Mouse (Mus musculus) thymus, postnatal 36 days (tissue): ENCODE results near the gene Pilrb2.

Experiments used
- DNase-seq, 2 experiments: peaks; one replicate each; pipeline ENCODE4 v3.0.0; 2022; ENCODE audit warnings: mixed read lengths in 2 of 2

Gene Pilrb2

DNA sequence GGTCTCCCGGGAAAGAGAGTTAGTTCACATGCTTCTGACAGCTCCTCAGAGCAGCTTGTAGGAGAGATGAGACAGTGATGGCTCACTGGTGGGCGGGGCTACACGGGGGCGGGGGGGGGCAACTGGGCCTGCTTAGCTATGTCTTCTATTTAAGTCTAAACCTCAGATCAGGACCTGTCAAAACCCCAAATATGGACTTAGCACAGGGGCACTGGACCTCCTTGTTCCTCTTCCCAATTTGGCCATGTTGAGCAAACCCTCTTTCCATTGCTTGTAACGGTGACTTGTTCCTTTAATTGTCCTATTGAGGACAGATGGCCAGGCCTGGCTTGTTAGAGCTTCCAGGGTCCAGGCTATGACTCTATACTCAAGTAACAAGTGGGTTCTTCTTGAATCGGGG is 40.1 kb downstream of the Pilrb2 start:
- no peak for DNase-seq

DNA sequence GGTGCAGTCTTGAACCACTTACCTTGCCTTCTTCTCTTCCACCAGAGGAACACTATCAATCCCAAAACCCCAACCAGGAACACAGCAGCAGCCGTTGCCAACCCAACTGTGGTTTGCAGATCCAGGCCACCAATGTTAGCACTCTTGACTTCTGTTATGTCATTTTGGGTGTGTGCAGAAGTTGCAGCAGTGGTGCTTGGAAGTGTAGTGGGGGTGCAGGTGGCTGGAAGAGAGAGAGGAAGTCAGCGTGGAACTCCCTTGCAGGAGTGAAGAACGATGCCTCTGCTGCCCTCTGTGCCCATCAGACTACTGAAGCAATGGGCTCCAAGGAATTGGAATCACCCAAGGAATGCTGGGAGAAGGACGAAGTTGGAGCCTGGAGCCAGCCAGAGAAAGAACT is 40.5 kb downstream of the Pilrb2 start:
- DNase-seq, result no peak

DNA sequence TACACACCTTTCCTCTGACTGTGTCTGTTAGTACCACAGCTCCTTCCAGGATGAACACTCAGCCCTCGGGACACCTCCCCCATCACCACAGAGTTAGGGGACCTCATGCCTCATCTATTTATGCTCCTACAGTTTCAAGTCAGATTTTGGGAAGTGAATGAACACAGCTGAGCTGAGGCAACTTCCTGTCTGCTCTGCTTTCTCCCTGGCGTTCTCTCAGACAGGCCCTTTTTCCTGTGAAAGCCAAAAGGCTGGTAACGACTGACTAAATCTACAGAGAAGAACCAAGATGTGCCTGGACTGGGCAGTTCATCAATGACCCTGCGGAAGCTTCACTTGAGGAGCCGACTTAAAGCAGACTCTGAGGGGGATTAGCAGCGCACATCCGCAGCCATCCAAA is 41.4 kb downstream of the Pilrb2 start:
- DNase-seq, result no peak

DNA sequence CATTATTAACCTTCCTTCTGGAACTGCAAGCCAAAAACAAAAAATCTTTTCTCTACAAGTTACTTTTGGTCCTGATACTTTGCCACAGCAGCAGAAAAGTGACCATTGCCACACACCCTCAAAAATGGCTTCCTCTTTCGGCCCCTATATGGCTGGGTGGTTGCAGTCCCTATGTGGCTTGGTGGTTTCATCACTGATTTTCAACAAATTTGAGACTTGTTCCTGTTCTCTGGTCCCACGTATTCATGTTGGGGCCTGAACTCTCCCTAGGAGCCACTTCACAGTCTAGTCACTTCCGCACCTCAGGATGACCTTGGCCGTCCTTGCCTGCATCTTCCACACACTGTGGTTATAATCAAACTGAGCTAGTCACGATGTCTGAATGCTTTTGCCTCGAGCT is 42.9 kb downstream of the Pilrb2 start:
- no peak for DNase-seq

DNA sequence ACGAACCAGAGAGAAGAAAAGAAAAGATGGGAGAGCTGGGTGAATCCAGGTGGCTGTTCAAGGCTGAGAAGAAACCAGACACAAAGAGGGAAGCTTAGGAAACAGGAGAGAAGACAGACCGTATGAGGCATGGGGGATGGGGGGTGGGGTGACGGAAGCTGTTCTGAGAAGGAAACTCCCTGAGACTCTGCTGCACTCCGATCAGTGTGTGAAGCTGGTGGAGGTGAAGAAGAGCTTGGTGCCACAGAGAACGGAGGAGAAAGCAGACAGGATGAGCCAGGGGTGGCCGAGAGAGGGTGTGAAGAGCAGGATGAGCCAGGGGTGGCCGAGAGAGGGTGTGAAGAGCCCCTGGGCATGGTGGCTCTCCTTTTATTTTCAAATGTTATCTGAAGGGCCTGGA is 45.2 kb downstream of the Pilrb2 start:
- DNase-seq, result no peak

DNA sequence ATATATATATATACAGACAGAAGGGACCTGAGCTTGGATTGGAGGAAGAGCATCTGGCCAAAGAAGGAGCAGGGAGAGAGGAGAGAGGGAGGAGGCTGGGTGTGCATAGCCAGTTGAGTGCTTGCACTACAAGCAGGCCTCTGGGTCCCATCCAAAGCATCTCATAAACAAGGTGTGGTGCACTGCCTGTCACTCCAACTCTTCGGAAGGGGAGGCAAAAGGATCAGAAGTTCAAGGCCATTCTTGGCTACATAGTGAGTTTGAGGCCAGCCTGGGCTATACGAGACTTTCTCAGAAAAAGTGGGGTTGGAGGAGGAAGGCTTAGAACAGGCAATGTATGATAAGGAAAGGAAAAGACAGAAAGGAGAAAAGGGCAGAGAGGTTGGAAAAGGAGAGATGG is 45.6 kb downstream of the Pilrb2 start:
- no peak for DNase-seq

DNA sequence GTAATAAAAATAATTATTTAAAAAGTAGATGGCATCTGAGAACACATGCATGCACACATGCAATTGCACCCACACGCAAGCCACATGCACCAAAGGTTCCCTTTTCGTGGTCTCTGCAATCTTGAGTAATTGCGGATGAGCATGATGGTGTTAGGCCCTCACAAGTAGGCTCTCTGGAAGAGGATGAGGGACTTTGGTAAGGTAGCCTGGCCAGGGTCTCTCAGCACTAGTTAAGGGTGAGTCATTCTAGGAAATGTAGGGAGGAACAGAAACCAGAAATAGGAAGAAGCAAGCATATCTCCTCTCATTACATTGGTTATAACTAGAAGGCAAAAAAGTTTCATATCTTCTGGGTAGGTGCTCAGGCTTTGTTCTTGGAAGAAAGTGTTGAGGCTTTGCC is 46.6 kb downstream of the Pilrb2 start:
- no peak for DNase-seq

DNA sequence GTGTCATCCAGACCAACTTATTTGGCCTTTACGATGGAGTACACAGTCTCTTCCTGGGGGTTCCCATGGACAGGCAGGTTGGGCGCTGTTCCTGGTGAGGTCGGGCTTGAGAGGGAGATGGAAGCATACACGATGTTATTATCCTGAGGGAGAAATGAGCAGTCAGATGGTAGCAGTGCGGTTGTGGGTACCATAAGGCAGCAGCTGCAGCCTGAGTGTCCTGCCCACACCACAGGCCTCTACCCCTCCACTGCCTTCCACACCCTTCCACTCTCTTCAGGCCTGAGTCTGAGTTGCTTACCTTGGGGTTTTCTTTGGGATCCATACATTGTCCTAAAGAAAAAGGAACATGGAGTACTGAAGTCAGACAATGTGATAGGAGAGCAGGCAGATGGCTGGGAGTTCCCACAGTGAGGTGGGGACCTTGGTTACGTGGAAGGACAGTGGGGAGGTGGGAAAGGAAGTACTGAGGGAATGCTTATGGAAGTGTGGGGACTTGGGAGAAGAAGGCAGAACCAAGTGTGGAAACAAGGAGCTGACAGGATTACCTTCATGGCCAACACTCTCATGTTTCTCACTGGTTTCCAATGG is 48.1 kb downstream of the Pilrb2 start:
- no peak for DNase-seq

DNA sequence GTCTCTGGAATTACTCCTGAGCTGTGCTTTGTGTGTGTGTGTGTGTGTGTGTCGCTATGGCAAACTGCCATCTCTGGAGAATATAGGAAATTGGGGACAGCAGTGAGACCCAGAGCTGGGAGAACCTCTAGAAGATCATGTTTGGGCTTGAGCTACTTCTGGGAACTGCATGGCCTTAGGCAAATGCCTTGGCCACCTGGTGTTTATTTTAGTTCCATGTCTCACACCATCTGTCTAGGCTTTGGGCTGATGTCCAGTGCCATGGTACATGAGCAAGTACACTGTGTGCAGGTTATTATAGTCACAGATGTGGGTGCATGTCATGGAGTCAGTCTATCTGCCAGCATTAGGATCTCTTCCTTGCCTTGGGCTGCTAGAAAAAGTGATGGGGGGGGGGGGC is 49.0 kb downstream of the Pilrb2 start:
- DNase-seq, result no peak

DNA sequence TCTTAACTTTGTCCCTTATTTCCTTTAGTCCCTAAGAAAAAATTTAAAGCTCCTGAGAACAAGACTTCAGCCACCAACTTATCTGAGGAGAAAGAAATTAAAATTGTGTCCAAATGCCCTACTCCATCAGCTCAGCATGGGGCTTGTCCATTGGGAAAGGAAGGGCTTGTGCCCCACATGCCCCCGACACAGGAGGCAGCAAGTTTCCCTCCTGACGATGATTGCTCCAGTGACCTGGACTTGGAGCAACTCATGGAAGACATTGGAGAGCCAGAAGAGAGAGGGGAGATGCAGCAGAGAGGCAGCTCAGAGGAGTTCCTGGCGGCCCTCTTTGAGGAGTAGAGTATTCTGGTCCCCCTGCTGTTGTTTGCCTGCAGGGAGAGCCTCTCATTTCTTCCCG is 49.5 kb downstream of the Pilrb2 start:
- DNase-seq, result no peak

DNA sequence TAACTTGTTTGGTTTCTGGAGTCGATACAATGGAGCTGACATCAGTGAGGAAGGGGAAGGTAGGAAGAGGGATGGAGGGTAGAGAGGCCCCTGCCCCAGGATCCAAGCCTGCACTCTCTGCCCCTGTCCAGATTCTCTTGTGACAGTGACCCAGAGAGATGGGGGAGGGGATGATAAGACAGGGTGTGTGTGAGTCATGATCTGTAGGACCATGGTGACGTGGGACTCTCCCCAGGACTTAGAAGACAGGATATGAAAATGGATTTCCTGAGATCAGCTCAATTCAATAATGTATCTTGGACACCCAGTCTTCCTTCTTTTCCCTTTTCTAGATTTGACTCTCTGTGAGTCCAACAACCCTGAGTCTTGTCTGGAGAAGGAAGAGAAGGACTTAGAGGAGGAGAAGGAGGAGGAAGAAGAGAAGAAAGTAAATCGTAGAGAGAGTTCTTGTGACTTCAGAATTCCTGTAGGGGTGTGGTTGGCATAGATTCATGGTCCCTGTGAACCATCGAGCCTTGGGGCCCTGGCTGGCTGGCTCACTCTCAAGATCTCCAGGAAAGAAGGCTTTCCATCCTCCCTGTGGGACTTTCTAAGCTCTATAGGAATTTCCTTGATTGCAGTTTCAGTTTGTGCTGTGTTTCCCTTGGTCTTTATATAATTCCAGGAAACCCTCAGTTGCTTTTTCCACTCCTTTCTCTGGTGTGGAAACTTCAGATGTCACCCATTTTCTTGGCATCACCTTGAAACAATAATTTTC is 54.0 kb downstream of the Pilrb2 start:
- DNase-seq, result no peak
